Mouse (Mus musculus): ENCODE data around the gene Ajm1. TPM values are rescaled to one million over a fixed set of nuclear protein-coding genes. Genes with fewer than 3 reads are reported as not detected.

The Ajm1 gene
- polyA plus RNA-seq, 1 experiment = 115 TPM

DNA sequence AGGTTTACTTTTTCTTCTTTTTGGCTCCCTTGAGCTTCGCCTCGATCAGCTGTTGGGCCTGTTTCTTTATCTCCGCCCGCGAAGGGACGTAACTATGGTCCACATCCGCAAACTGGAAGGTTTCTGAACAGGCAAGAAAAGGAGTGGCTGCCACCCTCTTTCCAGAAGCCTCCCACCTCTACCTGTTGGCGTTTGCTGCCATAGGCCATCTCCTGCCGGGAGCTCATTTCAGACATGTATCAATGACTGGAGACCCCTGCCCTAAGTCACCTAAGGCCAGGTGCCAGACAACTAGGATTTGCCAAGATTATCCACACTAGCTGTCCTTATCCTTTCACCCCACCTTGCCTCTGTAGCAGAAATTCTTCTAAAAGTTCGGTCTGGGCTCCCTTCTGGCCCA is 27.1 kb upstream of the Ajm1 start:
- peaks cover 7% of the 10 kb centered on the region for H3K4me1 ChIP-seq (ENCODE audit: control insufficient read depth, insufficient read depth, low read length)
- TF ChIP-seq POLR2A (IDR thresholded peaks at IDR 0.05; ENCODE audit: extremely low read depth, insufficient read depth, low read length) = no peak
- no peak for TF ChIP-seq CTCF (IDR thresholded peaks at IDR 0.05; ENCODE audit: extremely low read depth, insufficient read depth, low read length)
- H3K4me3 ChIP-seq (ENCODE audit: insufficient read depth, low read length) = peak overlapping the region; percentile 72
- no peak overlapping the region for H3K27ac ChIP-seq (ENCODE audit: insufficient read depth, low read length)

DNA sequence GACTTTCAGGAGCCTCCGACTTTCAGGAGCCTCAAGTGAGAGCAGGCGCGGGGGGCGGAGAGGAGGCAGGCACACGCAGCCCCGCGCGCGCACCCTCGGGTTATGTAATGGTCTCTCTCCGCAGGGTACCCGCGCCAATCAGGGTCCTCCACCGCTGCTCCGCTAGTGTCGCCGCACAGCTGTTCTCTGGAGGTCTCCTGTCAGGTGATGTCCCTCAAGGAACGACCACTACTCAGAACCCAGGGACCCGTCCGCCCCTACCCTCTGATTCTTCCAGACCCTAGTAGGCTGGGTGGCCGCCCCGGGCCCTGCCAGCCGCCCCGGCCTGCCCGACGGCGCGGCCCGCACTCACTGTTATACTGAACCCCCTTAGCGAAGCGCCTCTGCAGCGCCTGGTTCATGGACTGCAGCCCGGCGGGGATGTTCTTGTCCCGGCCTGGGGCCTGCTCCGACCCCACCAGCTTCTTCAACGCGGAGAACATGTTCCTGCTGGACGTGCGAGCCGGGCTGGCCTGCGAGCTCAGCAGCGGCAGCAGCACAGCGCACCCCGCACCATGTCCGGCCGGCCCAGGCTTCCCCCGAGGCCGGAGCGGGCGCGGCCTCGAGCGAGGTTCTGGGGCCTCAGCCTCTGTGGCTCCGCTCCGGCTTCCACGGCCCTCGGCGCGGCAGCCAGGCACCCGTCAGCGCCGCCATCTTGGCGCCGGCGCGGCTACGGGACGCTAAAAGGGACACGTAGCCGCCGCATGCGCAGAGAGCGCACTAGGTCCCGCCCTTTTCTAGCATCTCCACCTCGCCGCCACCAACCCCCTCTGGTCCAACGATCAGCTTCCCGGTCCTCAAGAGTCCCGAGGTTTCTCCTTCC is 26.4 kb upstream of the Ajm1 start, which contains the start of gene Rabl6:
Gene Rabl6 (minus strand): TSS at position 761 of the 862 bp plus-strand sequence.
- peak within 1 kb of the TSS; percentile 91 for H3K27ac ChIP-seq (ENCODE audit: insufficient read depth, low read length)
- peaks cover 7% of the 10 kb centered on the region for H3K4me1 ChIP-seq (ENCODE audit: control insufficient read depth, insufficient read depth, low read length)
- peak; percentile 85 for TF ChIP-seq POLR2A (IDR thresholded peaks at IDR 0.05; ENCODE audit: extremely low read depth, insufficient read depth, low read length)
- no peak for TF ChIP-seq CTCF (IDR thresholded peaks at IDR 0.05; ENCODE audit: extremely low read depth, insufficient read depth, low read length)
- peak within 1 kb of the TSS; percentile 72 for H3K4me3 ChIP-seq (ENCODE audit: insufficient read depth, low read length)

- H3K4me1 ChIP-seq (ENCODE audit: control insufficient read depth, insufficient read depth, low read length) = peaks cover 5% of the 10 kb centered on the region
- no peak overlapping the region for H3K27ac ChIP-seq (ENCODE audit: insufficient read depth, low read length)
- no peak overlapping the region for H3K4me3 ChIP-seq (ENCODE audit: insufficient read depth, low read length)
- TF ChIP-seq POLR2A (IDR thresholded peaks at IDR 0.05; ENCODE audit: extremely low read depth, insufficient read depth, low read length) = no peak
- TF ChIP-seq CTCF (IDR thresholded peaks at IDR 0.05; ENCODE audit: extremely low read depth, insufficient read depth, low read length) = no peak
Observed at GRCm38 (mm10) chr2:25602526-25602925, 21.0 kb upstream of the Ajm1 start.

DNA sequence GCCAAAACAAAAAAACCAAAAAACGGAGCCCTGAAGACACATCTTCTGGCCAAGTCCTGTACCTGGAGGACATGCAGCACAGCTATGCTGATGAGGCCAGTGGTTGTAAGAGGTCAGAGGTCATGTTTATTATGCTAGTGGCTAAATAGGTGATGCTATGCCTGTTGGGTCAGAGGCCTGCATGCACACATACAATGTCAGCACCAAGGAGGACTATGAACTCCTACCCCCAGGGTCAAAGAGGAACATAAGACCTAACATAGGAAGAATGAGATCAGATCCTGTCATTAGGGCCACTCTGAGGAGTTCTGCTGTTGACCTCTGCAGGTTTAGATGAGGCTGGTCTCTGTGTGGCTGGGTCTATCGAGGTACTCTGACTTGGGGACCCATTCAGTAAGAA is 18.5 kb upstream of the Ajm1 start:
- Histone ChIP-seq H3K4me1 (ENCODE audit: control insufficient read depth, insufficient read depth, low read length) (no peaks in the 10 kb centered on the region), H3K4me3 (ENCODE audit: insufficient read depth, low read length) (no peak overlapping the region), H3K27ac (ENCODE audit: insufficient read depth, low read length) (no peak overlapping the region)
- TF ChIP-seq CTCF (IDR thresholded peaks at IDR 0.05; ENCODE audit: extremely low read depth, insufficient read depth, low read length) = no peak
- no peak for TF ChIP-seq POLR2A (IDR thresholded peaks at IDR 0.05; ENCODE audit: extremely low read depth, insufficient read depth, low read length)

DNA sequence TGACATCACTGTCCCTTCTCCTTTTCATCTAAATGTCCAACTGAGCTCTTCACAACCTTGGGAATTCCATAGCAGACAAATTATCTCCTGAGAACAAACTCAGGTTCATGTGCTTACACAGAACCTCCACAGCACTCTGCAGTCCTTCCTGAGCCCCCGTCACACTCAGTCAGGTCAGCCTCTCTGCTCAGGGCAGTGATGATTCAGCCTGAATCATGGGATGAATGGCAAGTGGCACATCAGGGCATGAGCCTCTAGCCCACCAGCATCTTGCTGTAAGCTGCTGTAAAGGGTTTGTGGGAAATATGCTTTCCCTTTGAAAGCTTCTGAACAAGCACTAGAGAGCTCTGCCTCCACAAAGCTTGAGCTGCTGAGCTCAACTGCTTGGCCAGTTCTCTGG is 17.2 kb upstream of the Ajm1 start:
- Histone ChIP-seq H3K4me1 (ENCODE audit: control insufficient read depth, insufficient read depth, low read length) (no peaks in the 10 kb centered on the region), H3K27ac (ENCODE audit: insufficient read depth, low read length) (no peak overlapping the region), H3K4me3 (ENCODE audit: insufficient read depth, low read length) (no peak overlapping the region)
- TF ChIP-seq POLR2A (IDR thresholded peaks at IDR 0.05; ENCODE audit: extremely low read depth, insufficient read depth, low read length) = no peak
- TF ChIP-seq CTCF (IDR thresholded peaks at IDR 0.05; ENCODE audit: extremely low read depth, insufficient read depth, low read length) = no peak

DNA sequence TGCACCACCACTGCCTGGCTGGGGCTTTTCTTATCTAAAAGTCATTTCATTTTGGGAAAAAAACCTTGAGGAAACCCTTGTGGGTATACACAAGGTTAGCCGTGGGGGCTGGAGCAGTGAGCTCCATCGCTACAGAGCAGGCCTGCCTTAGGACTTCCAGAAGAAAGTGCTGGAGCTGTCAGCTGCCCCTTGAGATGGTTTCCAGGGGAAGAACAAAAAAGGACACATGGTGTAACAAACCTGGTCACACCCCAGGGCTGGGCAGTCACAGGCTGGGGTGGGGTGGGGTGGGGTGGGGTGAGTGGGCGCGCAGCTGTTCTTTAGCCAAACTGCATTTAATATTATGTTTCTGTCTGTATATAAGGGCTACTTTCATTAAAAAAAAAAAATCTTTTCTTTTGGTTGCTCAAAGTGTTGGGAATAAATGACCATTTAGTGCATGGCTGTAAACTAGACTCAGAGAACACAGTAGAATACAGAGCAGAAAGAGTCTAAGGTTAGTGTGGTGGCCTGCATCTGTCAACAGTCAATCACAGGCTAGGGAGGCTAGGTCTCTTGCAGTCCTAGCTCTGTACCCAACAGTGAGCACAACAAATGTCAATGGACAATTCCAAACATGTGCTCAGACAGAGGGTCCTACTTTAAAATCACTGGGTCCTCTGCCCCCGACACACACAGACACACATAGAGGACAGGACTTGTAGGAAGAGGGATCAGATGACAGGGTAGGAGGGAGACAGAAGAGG is 15.4 kb upstream of the Ajm1 start:
- TF ChIP-seq CTCF (IDR thresholded peaks at IDR 0.05; ENCODE audit: extremely low read depth, insufficient read depth, low read length) (no peak), POLR2A (IDR thresholded peaks at IDR 0.05; ENCODE audit: extremely low read depth, insufficient read depth, low read length) (no peak)

GRCm38 (mm10) chr2:25591863-25592262 is 10.3 kb upstream of the Ajm1 start:
- no peak overlapping the region for H3K27ac ChIP-seq (ENCODE audit: insufficient read depth, low read length)
- H3K4me1 ChIP-seq (ENCODE audit: control insufficient read depth, insufficient read depth, low read length) = no peaks in the 10 kb centered on the region
- H3K4me3 ChIP-seq (ENCODE audit: insufficient read depth, low read length) = no peak overlapping the region
- TF ChIP-seq POLR2A (IDR thresholded peaks at IDR 0.05; ENCODE audit: extremely low read depth, insufficient read depth, low read length) (no peak), CTCF (IDR thresholded peaks at IDR 0.05; ENCODE audit: extremely low read depth, insufficient read depth, low read length) (peak; percentile 52)

More for the DNA sequence above, 15.4 kb upstream of the Ajm1 start:
- H3K4me3 ChIP-seq (ENCODE audit: insufficient read depth, low read length) = no peak overlapping the region
- no peak overlapping the region for H3K27ac ChIP-seq (ENCODE audit: insufficient read depth, low read length)
- H3K4me1 ChIP-seq (ENCODE audit: control insufficient read depth, insufficient read depth, low read length) = no peaks in the 10 kb centered on the region

- TF ChIP-seq CTCF (IDR thresholded peaks at IDR 0.05; ENCODE audit: extremely low read depth, insufficient read depth, low read length) (no peak), POLR2A (IDR thresholded peaks at IDR 0.05; ENCODE audit: extremely low read depth, insufficient read depth, low read length) (no peak)
- no peak overlapping the region for H3K27ac ChIP-seq (ENCODE audit: insufficient read depth, low read length)
- no peaks in the 10 kb centered on the region for H3K4me1 ChIP-seq (ENCODE audit: control insufficient read depth, insufficient read depth, low read length)
- H3K4me3 ChIP-seq (ENCODE audit: insufficient read depth, low read length) = no peak overlapping the region
Observed at GRCm38 (mm10) chr2:25588227-25588907, 6.8 kb upstream of the Ajm1 start.

DNA sequence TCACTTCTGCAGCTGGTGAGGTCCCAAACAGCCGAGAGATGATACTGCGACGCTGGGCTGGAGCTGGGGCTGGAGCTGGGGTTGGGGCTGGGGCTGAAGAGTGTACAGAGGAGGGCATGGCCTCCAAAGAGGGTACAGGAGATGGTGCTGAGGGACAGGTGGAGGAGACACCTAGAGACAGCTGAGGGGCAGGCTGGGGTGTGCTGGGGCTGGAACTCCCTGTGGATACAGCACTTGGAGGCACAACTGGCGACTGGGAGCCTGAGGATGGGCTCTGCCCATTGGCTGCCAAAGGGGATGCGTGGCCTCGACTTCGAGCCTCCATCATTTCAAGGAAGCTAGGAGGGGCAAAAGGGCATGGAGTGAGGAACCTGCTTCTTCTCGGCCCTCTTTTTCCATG is 5.7 kb upstream of the Ajm1 start:
- H3K27ac ChIP-seq (ENCODE audit: insufficient read depth, low read length) = no peak overlapping the region
- no peak overlapping the region for H3K4me3 ChIP-seq (ENCODE audit: insufficient read depth, low read length)
- TF ChIP-seq CTCF (IDR thresholded peaks at IDR 0.05; ENCODE audit: extremely low read depth, insufficient read depth, low read length) (no peak), POLR2A (IDR thresholded peaks at IDR 0.05; ENCODE audit: extremely low read depth, insufficient read depth, low read length) (no peak)
- H3K4me1 ChIP-seq (ENCODE audit: control insufficient read depth, insufficient read depth, low read length) = peaks cover 5% of the 10 kb centered on the region
